Mouse (Mus musculus): ENCODE data around the gene Ube2z. TPM values are rescaled to one million over a fixed set of nuclear protein-coding genes. Genes with fewer than 3 reads are reported as not detected.

Ube2z gene
- 10 to 100 TPM; 42.9 to 43.9 TPM for polyA plus RNA-seq (2017; shearing (Covaris generic))

GRCm38 (mm10) chr11:96065215-96065911, at the start of gene Ube2z:
Gene Ube2z (minus strand): TSS chr11:96065388.

GRCm38 (mm10) chr11:96111751-96112150, 46.6 kb upstream of the Ube2z start, which contains the start of gene Calcoco2:
Gene Calcoco2 (minus strand): TSS chr11:96111964.

GRCm38 (mm10) chr11:96075509-96076220, 10.5 kb upstream of the Ube2z start, which contains the start of gene Atp5g1:
Gene Atp5g1 (minus strand): TSS chr11:96075670.

GRCm38 (mm10) chr11:96034596-96035052, 30.6 kb downstream of the Ube2z start, which contains the start of gene Snf8:
Gene Snf8 (plus strand): TSS chr11:96034885.

GRCm38 (mm10) chr11:96005403-96006271, 59.6 kb downstream of the Ube2z start, which contains the start of gene Igf2bp1:
Gene Igf2bp1 (minus strand): TSS chr11:96005940.

Other genes with a start within 250 kb of the Ube2z start
- gene Phospho1, start 240.9 kb downstream of the Ube2z start, polyA plus RNA-seq (2017; shearing (Covaris generic)) = not detected
- 10 to 100 TPM; 29.6 to 32.0 TPM for gene Gngt2, start 228.2 kb downstream of the Ube2z start, polyA plus RNA-seq (2017; shearing (Covaris generic))
- gene Abi3, start 222.9 kb downstream of the Ube2z start, polyA plus RNA-seq (2017; shearing (Covaris generic)) = 10 to 100 TPM; 52.3 to 53.0 TPM
- under 1 TPM in 1 of 2 experiments, not detected in 1; 0.14 TPM for gene B4galnt2, start 150.5 kb downstream of the Ube2z start, polyA plus RNA-seq (2017; shearing (Covaris generic))
- 1 to 10 TPM in 1 of 2 experiments, under 1 TPM in 1; 0.12 to 1.4 TPM for gene Igf2bp1, start 59.4 kb downstream of the Ube2z start, polyA plus RNA-seq (2017; shearing (Covaris generic))
- gene Gip, start 40.8 kb downstream of the Ube2z start, polyA plus RNA-seq (2017; shearing (Covaris generic)) = not detected
- gene Snf8, start 30.5 kb downstream of the Ube2z start, polyA plus RNA-seq (2017; shearing (Covaris generic)) = 10 to 100 TPM; 82.6 to 87.8 TPM
- gene Atp5g1, start 10.3 kb upstream of the Ube2z start, polyA plus RNA-seq (2017; shearing (Covaris generic)) = 100 to 1,000 TPM; 302 to 318 TPM
- under 1 TPM in 1 of 2 experiments, not detected in 1; 0.27 TPM for gene Calcoco2, start 46.6 kb upstream of the Ube2z start, polyA plus RNA-seq (2017; shearing (Covaris generic))
- under 1 TPM; 0.06 to 0.23 TPM for gene Ttll6, start 68.4 kb upstream of the Ube2z start, polyA plus RNA-seq (2017; shearing (Covaris generic))
- gene Hoxb13, start 128.9 kb upstream of the Ube2z start, polyA plus RNA-seq (2017; shearing (Covaris generic)) = under 1 TPM in 1 of 2 experiments, not detected in 1; 0.14 TPM
- gene Hoxb9, start 206.1 kb upstream of the Ube2z start, polyA plus RNA-seq (2017; shearing (Covaris generic)) = not detected
- not detected for gene Hoxb8, start 216.5 kb upstream of the Ube2z start, polyA plus RNA-seq (2017; shearing (Covaris generic))
- gene Hoxb7, start 221.2 kb upstream of the Ube2z start, polyA plus RNA-seq (2017; shearing (Covaris generic)) = not detected
- gene Hoxb6, start 227.1 kb upstream of the Ube2z start, polyA plus RNA-seq (2017; shearing (Covaris generic)) = not detected
- 1 to 10 TPM in 1 of 2 experiments, under 1 TPM in 1; 0.14 to 1.1 TPM for gene Hoxb5, start 237.9 kb upstream of the Ube2z start, polyA plus RNA-seq (2017; shearing (Covaris generic))